Mouse (Mus musculus) cerebellum, adult 9-11 months (tissue): ENCODE results near the gene Tnrc6c.

Source experiments
- DNase-seq: peaks from one replicate; pipeline ENCODE4 v3.0.0; 2022

Tnrc6c gene

GRCm38 (mm10) chr11:117797511-117798159 is 143.5 kb downstream of the Tnrc6c start, which contains the start of gene 6030468B19Rik:
TSS of gene 6030468B19Rik (plus strand) at chr11:117797660.
- DNase-seq, result no peak

- DNase-seq, result no peak
Measured at GRCm38 (mm10) chr11:117798160-117798541, 144.1 kb downstream of the Tnrc6c start.

GRCm38 (mm10) chr11:117799174-117799573 is 145.1 kb downstream of the Tnrc6c start:
- no peak for DNase-seq

- no peak for DNase-seq
Measured at GRCm38 (mm10) chr11:117800038-117800437, 145.9 kb downstream of the Tnrc6c start.

- no peak for DNase-seq
Measured at GRCm38 (mm10) chr11:117801650-117802049, 147.6 kb downstream of the Tnrc6c start.

- no peak for DNase-seq
Measured at GRCm38 (mm10) chr11:117803166-117803688, 149.1 kb downstream of the Tnrc6c start.

- DNase-seq, result no peak
Measured at GRCm38 (mm10) chr11:117806781-117807180, 152.7 kb downstream of the Tnrc6c start.

GRCm38 (mm10) chr11:117809407-117810311 is 155.6 kb downstream of the Tnrc6c start, which contains the start of the genes Gm20708 and Syngr2:
TSS of gene Gm20708 (plus strand) at chr11:117809668.
TSS of gene Syngr2 (plus strand) at chr11:117809668.
- no peak for DNase-seq

- DNase-seq, result peak; percentile 31
Measured at GRCm38 (mm10) chr11:117810401-117811046, 156.4 kb downstream of the Tnrc6c start.
